8 mouse cellular contexts compared by ENCODE assay signal in the genomic region with DNA sequence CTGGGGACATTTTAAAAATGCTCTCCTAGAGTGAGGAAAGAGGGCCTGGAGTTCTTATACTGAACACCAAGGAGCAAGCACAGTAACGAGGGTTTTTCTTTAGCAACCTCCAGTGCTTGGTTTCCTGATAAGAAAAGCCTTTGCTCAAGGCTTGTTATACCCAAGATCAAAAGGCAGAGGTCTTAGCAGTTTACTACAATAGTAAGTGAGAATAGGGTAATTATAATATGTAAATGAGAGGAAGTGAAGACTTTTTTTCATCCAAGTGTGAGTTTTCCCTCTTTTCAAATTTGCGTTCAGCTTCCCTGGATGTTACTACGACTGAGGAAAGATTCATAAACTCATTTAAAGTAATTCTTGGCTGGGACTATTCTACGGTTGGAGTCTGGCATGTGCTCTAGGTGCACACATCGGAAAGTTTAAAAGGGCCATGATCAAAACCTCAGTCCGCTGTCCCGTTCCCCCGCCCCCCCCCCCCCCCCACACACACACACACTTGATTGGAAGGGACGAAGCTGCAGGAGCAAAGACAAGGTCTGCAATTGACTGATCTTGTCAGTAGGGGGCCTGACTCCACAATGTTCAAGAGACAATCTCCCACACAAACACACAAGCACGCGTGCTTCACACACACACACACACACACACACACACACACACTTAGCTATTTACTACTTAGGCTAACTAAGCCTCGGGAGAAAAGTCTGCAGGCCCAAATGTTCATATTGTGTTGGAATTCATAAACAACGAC. TPM values are rescaled to one million over a fixed set of nuclear protein-coding genes. Genes with fewer than 3 reads are reported as not detected.
DNase-seq lines count a peak whose midpoint lies in the region; ATAC-seq and TF ChIP-seq lines count a peak whose summit lies in the region.

No protein-coding gene starts in this region.

- TF ChIP-seq POLR2A in cerebellum, adult 2 months (IDR thresholded peaks at IDR 0.05; ENCODE audit: borderline replicate concordance, insufficient read depth, low read length), result no peak
- TF ChIP-seq POLR2A in olfactory bulb, adult 2 months (IDR thresholded peaks at IDR 0.05; ENCODE audit: insufficient read depth, low read depth, low read length), result no peak

- H3K9me3 ChIP-seq in forebrain, postnatal 0 days (ENCODE audit: low read length), result no peaks in the 10 kb centered on the region
- no peaks in the 10 kb centered on the region; the same call in 1 of the 2 replicates for H3K9me3 ChIP-seq in hindbrain, embryonic 10.5 days
- no peaks in the 10 kb centered on the region; the same call in 1 of the 2 replicates for H3K9me3 ChIP-seq in lung, embryonic 16.5 days (ENCODE audit: control insufficient read depth, low read length)

- DNase-seq in right cerebral cortex, adult 2 months (ENCODE audit: low spot score in 2 of 2), result peak; percentile 62 to 67
- no peak for DNase-seq in right cerebral cortex, postnatal 4 days
- DNase-seq in cerebellum, adult 2 months, result peak; percentile 74 to 87
- DNase-seq in forebrain, postnatal 0 days, result peak; percentile 64
- peak; percentile 72 for DNase-seq in hindbrain, embryonic 10.5 days (ENCODE audit: low spot score)
- peak; percentile 63 to 67 for DNase-seq in layer of hippocampus, adult 8-10 months (ENCODE audit: low spot score in 2 of 2)

- H3K4me3 ChIP-seq in cerebellum, adult 2 months (replicated peaks; ENCODE audit: insufficient read depth, low read depth, low read length), result peak overlapping the region; percentile 67
- peak overlapping the region; percentile 75 for H3K4me3 ChIP-seq in forebrain, postnatal 0 days (ENCODE audit: low read depth, low read length)
- H3K4me3 ChIP-seq in hindbrain, embryonic 10.5 days, result peak overlapping the region; percentile 69
- H3K4me3 ChIP-seq in lung, embryonic 16.5 days (ENCODE audit: low read length), result peak overlapping the region; percentile 74
- no peak overlapping the region for H3K4me3 ChIP-seq in olfactory bulb, adult 2 months (ENCODE audit: insufficient read depth, low read depth, low read length)

- peak overlapping the region; percentile 53; the same call in 1 of the 2 replicates for H3K9ac ChIP-seq in forebrain, postnatal 0 days
- peak overlapping the region; percentile 74 for H3K9ac ChIP-seq in lung, embryonic 16.5 days (ENCODE audit: low read length)

- H3K4me1 ChIP-seq in cerebellum, adult 2 months (ENCODE audit: control insufficient read depth, insufficient read depth, low read length), result no peaks in the 10 kb centered on the region
- H3K4me1 ChIP-seq in forebrain, postnatal 0 days (ENCODE audit: insufficient read depth), result peaks cover 13% of the 10 kb centered on the region; the same call in 1 of the 2 replicates
- peaks cover 56% of the 10 kb centered on the region for H3K4me1 ChIP-seq in hindbrain, embryonic 10.5 days (replicated peaks)
- H3K4me1 ChIP-seq in lung, embryonic 16.5 days (replicated peaks; ENCODE audit: control insufficient read depth, insufficient read depth, low read length), result peaks cover 3% of the 10 kb centered on the region; the same call in 1 of the 2 replicates
- H3K4me1 ChIP-seq in olfactory bulb, adult 2 months (ENCODE audit: control insufficient read depth, insufficient read depth, low read length), result peaks cover 6% of the 10 kb centered on the region

- H3K27ac ChIP-seq in cerebellum, adult 2 months (ENCODE audit: insufficient read depth, low read length), result peak overlapping the region; percentile 80
- H3K27ac ChIP-seq in forebrain, postnatal 0 days (ENCODE audit: low read depth, low read length), result peak overlapping the region; percentile 50; the same call in 1 of the 2 replicates
- peak overlapping the region; percentile 82; the same call in 1 of the 2 replicates for H3K27ac ChIP-seq in hindbrain, embryonic 10.5 days
- peak overlapping the region; percentile 78 for H3K27ac ChIP-seq in lung, embryonic 16.5 days (ENCODE audit: low read length)
- H3K27ac ChIP-seq in olfactory bulb, adult 2 months (ENCODE audit: insufficient read depth, low read depth, low read length), result peak overlapping the region; percentile 84

- peak; percentile 67; the same call in 1 of the 2 replicates for TF ChIP-seq CTCF in cerebellum, adult 2 months (IDR thresholded peaks at IDR 0.05; ENCODE audit: borderline replicate concordance, insufficient read depth, low read depth, low read length)
- TF ChIP-seq CTCF in forebrain, postnatal 0 days (IDR thresholded peaks at IDR 0.05; ENCODE audit: low read depth), result peak; percentile 65
- no peak for TF ChIP-seq CTCF in olfactory bulb, adult 2 months (IDR thresholded peaks at IDR 0.05; ENCODE audit: insufficient read depth, low read depth, low read length)

- peak overlapping the region; percentile 99 for H3K4me2 ChIP-seq in forebrain, postnatal 0 days (ENCODE audit: low read depth)
- H3K4me2 ChIP-seq in lung, embryonic 16.5 days (ENCODE audit: low read depth, low read length), result peak overlapping the region; percentile 99

- ATAC-seq in forebrain, postnatal 0 days, result peak; percentile 36; the same call in 1 of the 2 replicates
- ATAC-seq in lung, embryonic 16.5 days (ENCODE audit: low read depth), result 0 out of 2 replicates have a peak, but pooled peaks have one; percentile 15

- under 1% methylated on average over 13 of the region's 13 CpGs for WGBS in cerebellum, adult 2 months
- under 1% methylated on average over 13 of the region's 13 CpGs for WGBS in forebrain, postnatal 0 days
- WGBS in hindbrain, embryonic 10.5 days, result 4% methylated on average over 13 of the region's 13 CpGs
- 4% methylated on average over 11 of the region's 13 CpGs for WGBS in lung, embryonic 16.5 days
- 2% methylated on average over 13 of the region's 13 CpGs for WGBS in olfactory bulb, adult 2 months

- H3K27me3 ChIP-seq in cerebellum, adult 2 months (ENCODE audit: control insufficient read depth, insufficient read depth, low read length), result no peaks in the 10 kb centered on the region
- H3K27me3 ChIP-seq in forebrain, postnatal 0 days (ENCODE audit: insufficient read depth, low read length), result peaks cover 21% of the 10 kb centered on the region
- H3K27me3 ChIP-seq in hindbrain, embryonic 10.5 days (ENCODE audit: insufficient read depth, poor library complexity, severe bottlenecking), result peaks cover 31% of the 10 kb centered on the region
- peaks cover 14% of the 10 kb centered on the region for H3K27me3 ChIP-seq in lung, embryonic 16.5 days (ENCODE audit: control insufficient read depth, insufficient read depth, low read depth, low read length)

- no peaks in the 10 kb centered on the region for H3K36me3 ChIP-seq in forebrain, postnatal 0 days (ENCODE audit: insufficient read depth)
- H3K36me3 ChIP-seq in hindbrain, embryonic 10.5 days, result no peaks in the 10 kb centered on the region
- no peaks in the 10 kb centered on the region for H3K36me3 ChIP-seq in lung, embryonic 16.5 days (ENCODE audit: control insufficient read depth, insufficient read depth, low read length)

RNA-seq across cellular contexts. Expression of a gene that starts 6.4 kb away (rescaled TPM):
- 4.4 and 4.8 TPM in 2 replicates for polyA plus RNA-seq in cerebellum, adult 2 months (2012; rRNA removed)
- total RNA-seq in forebrain, postnatal 0 days (2014; rRNA removed), result 26.4 and 30.6 TPM in 2 replicates
- 25.1 and 59.4 TPM in 2 replicates for polyA plus RNA-seq in forebrain, postnatal 0 days (2015; fragmentation: Nextera tagmentation; extraction: Ambion mirVana)
- 6.0 and 9.6 TPM in 2 replicates for polyA plus RNA-seq in hindbrain, embryonic 10.5 days (2016; fragmentation: Nextera tagmentation; extraction: Ambion mirVana)
- 10 to 100 TPM; 42.0 to 77.6 (median 58.6) TPM for total RNA-seq in layer of hippocampus, adult 8-10 months (2022)
- 3.4 and 4.4 TPM in 2 replicates for polyA plus RNA-seq in lung, embryonic 16.5 days (2015; fragmentation: Nextera tagmentation; extraction: Ambion mirVana)
- not detected in 2 replicates for polyA plus RNA-seq in olfactory bulb, adult 2 months (2012; ENCODE audit: insufficient read depth, insufficient read length, low replicate concordance, missing spikeins)
